Mouse (Mus musculus): ENCODE measurements around the gene Cgref1. TPM values are rescaled to one million over a fixed set of nuclear protein-coding genes. Genes with fewer than 3 reads are reported as not detected.

Gene Cgref1
- polyA plus RNA-seq (2014; fragmentation: Nextera tagmentation; extraction: Ambion mirVana) = 43.0 and 55.3 TPM in 2 replicates

DNA sequence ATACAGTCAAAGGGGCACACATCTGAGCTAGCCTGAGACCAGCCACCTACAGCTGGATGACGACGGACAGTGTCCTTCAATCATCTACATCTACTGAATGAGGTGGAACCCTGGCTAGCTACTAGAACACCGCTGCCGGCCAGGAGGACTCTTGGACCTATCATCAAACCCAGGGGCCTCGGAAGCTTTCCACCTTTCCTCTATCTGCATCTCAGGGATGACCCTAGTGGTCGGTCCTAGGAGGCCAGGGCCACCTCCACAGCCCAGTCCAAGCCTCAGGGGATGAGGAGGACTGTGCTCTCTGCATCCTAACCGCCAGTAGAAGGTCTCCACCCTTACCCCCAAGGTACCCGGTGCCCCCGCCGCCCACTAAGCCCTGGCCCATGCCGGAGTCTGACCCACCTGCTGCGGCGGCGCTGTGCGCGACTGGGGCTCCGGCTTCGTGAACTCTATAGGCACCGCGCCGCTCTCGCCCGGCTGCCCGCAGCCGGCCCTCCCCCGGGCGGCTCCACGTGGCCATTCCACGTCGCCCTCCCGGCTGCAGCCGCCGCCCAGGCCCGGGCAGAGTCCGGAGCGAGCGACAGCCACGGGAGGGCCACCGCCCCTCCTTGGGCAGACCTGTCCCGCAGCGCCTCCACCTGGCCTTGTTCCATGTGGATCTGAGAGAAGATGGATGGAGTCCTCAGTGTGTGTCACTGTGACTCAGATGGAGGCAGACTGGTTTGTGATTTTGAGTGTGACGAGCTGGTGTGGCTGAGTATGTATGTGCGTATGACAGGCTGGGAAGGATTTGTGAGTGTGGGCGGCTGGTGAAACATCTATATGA is at the start of gene Cgref1:
Cgref1 (minus strand) TSS at position 636 of the 826 bp plus-strand sequence.
- H3K4me2 ChIP-seq (ENCODE audit: low read length) = peak within 1 kb of the TSS; percentile 76
- DNase-seq (peak; percentile 83), ATAC-seq (ENCODE audit: low FRiP score, low TSS enrichment) (peak; percentile 65)
- peaks cover 11% of the 10 kb centered on the region for H3K4me1 ChIP-seq (ENCODE audit: control insufficient read depth, insufficient read depth, low read length)
- H3K9ac ChIP-seq (replicated peaks; ENCODE audit: low read length) = peak within 1 kb of the TSS; percentile 66
- H3K27me3 ChIP-seq (ENCODE audit: control insufficient read depth, insufficient read depth, low read length) = no peaks in the 10 kb centered on the region
- no peaks in the 10 kb centered on the region for H3K36me3 ChIP-seq (ENCODE audit: control insufficient read depth, insufficient read depth, low read length)
- peak within 1 kb of the TSS; percentile 51 for H3K4me3 ChIP-seq (replicated peaks; ENCODE audit: low read depth, low read length)
- peak within 1 kb of the TSS; percentile 37; the same call in 1 of the 2 replicates for H3K27ac ChIP-seq (replicated peaks; ENCODE audit: low read depth, low read length)
- WGBS = 5% methylated on average over 44 of the region's 44 CpGs
- no peaks in the 10 kb centered on the region for H3K9me3 ChIP-seq (ENCODE audit: control insufficient read depth, low read length)

DNA sequence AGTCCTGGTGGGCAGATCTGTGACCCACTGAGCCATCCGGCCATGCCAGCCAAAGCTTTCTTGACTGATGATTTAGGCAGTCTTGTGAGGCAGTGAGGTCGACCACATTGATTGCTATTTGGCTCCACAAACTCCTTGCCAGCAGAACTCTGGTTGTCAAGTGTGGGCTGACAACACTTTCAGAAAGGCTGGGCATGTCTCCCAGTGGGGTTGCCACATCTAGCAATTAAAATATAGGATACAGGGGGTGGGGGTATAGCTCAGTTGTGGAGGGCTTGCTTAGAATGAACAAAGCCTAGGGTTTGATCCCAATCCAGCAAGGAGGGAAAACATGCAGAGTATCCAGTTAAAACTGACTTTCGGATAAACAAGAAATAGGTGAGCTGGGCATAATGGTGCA is 48.7 kb upstream of the Cgref1 start:
- Histone ChIP-seq H3K9ac (replicated peaks; ENCODE audit: low read length) (no peak overlapping the region), H3K4me1 (ENCODE audit: control insufficient read depth, insufficient read depth, low read length) (no peaks in the 10 kb centered on the region), H3K9me3 (ENCODE audit: control insufficient read depth, low read length) (no peaks in the 10 kb centered on the region), H3K4me2 (ENCODE audit: low read length) (no peak overlapping the region), H3K27me3 (ENCODE audit: control insufficient read depth, insufficient read depth, low read length) (no peaks in the 10 kb centered on the region), H3K27ac (replicated peaks; ENCODE audit: low read depth, low read length) (no peak overlapping the region), H3K36me3 (ENCODE audit: control insufficient read depth, insufficient read depth, low read length) (no peaks in the 10 kb centered on the region), H3K4me3 (replicated peaks; ENCODE audit: low read depth, low read length) (no peak overlapping the region)
- ATAC-seq (ENCODE audit: low FRiP score, low TSS enrichment) = no peak
- 70% methylated on average over 3 of the region's 3 CpGs for WGBS
- no peak for DNase-seq

DNA sequence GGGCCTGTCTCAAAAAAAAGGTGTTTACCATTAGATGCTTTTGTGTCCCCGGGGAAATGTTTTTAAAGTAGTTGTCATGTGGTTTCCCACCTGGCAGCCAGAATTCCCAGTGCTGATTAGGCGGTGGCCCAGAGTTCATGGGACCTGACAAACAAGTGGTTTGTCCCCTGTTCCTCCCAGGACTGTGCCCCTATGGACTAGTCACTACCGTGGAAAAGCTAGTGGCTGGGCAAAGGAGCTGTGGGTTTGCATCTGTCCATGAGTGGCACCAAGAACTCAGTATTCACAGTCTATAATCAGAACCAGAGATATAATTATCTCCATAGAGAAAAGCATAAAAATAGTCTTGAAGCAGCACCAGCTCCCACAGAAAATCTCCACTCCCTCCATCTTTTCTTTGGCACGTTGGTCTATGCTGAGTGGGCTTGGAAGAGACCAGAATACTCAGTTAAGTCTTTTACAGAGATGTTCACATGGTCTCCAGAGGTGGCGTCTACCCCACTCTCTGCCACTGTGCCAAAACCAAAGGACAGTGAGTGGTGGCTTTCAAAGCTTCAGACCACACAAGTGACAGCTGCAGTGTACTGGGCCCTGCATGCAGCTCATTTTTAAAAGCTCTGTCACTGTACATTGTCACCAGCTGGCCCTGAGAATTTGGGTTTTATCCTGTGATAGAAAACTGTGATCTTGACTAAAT is 47.7 kb upstream of the Cgref1 start:
- Histone ChIP-seq H3K4me2 (ENCODE audit: low read length) (no peak overlapping the region), H3K9me3 (ENCODE audit: control insufficient read depth, low read length) (no peaks in the 10 kb centered on the region), H3K27ac (replicated peaks; ENCODE audit: low read depth, low read length) (no peak overlapping the region), H3K36me3 (ENCODE audit: control insufficient read depth, insufficient read depth, low read length) (no peaks in the 10 kb centered on the region), H3K4me1 (ENCODE audit: control insufficient read depth, insufficient read depth, low read length) (no peaks in the 10 kb centered on the region), H3K4me3 (replicated peaks; ENCODE audit: low read depth, low read length) (no peak overlapping the region), H3K27me3 (ENCODE audit: control insufficient read depth, insufficient read depth, low read length) (no peaks in the 10 kb centered on the region), H3K9ac (replicated peaks; ENCODE audit: low read length) (no peak overlapping the region)
- 78% methylated on average over 5 of the region's 5 CpGs for WGBS
- DNase-seq (no peak), ATAC-seq (ENCODE audit: low FRiP score, low TSS enrichment) (no peak)

DNA sequence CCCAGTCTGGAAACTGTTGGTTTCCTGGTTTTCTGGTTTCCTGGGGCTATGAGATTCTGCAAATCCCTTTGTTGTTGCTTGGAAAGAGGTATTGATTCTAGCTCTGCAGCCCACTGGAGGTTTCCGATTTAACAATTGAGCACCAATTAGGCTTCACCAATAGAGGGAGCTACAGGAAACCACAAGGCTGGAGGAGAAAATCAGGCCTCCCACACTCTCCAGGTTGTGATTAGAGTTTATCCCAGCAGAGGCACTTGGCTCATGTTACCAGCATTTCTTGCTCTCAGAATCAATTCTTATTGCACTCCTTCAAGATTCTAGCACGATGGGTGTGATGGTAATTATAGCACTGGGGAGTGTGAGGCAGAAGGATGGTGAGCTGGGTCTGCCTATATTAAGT is 37.0 kb upstream of the Cgref1 start:
- no peak for ATAC-seq (ENCODE audit: low FRiP score, low TSS enrichment)
- no peaks in the 10 kb centered on the region for H3K4me1 ChIP-seq (ENCODE audit: control insufficient read depth, insufficient read depth, low read length)
- no peak overlapping the region for H3K9ac ChIP-seq (replicated peaks; ENCODE audit: low read length)
- no peaks in the 10 kb centered on the region for H3K9me3 ChIP-seq (ENCODE audit: control insufficient read depth, low read length)
- H3K27ac ChIP-seq (replicated peaks; ENCODE audit: low read depth, low read length) = no peak overlapping the region
- no peak overlapping the region for H3K4me2 ChIP-seq (ENCODE audit: low read length)
- DNase-seq = peak; percentile 65
- no peaks in the 10 kb centered on the region for H3K27me3 ChIP-seq (ENCODE audit: control insufficient read depth, insufficient read depth, low read length)
- 14% methylated on average over 2 of the region's 2 CpGs for WGBS
- H3K4me3 ChIP-seq (replicated peaks; ENCODE audit: low read depth, low read length) = no peak overlapping the region
- H3K36me3 ChIP-seq (ENCODE audit: control insufficient read depth, insufficient read depth, low read length) = no peaks in the 10 kb centered on the region

DNA sequence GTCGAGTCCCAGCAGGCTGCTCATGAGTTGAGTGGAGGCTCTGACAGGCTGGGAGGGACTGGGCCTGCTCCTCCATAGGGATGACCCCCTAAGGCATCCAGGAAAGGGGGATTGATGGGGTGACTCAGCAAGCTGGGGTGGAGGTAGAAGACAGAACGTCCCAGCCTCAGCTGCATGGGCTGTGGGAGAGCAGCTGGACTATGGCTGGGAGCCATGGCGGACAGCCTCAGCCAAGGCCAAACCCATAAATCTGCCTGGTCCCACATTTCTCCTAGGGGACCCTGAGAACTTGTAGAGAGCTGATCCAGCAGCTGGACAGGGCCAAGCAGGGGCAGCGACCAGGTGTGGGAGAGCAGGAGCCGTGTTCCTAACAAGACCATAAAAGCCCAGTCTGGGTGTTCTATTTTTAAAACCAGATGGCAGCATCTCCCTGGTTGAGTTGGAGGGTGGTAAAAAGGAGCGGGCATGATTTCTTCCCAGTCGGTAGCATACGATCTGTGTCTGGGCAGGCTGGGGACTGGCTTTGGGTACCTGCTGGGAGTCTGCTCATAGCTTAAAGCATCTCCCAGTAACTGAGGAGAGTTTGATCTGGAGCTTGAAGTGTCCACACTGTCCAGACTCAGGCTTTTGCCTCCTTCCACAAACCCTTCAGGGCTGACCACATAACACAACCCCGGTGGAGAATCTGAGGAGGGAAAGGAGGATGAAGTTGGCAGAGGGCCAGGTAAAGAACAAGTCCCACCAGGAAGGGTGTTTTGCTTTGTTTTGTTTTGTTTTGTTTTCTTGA is 29.7 kb upstream of the Cgref1 start:
- Histone ChIP-seq H3K36me3 (ENCODE audit: control insufficient read depth, insufficient read depth, low read length) (no peaks in the 10 kb centered on the region), H3K27me3 (ENCODE audit: control insufficient read depth, insufficient read depth, low read length) (no peaks in the 10 kb centered on the region), H3K27ac (replicated peaks; ENCODE audit: low read depth, low read length) (no peak overlapping the region), H3K4me3 (replicated peaks; ENCODE audit: low read depth, low read length) (no peak overlapping the region), H3K9ac (replicated peaks; ENCODE audit: low read length) (no peak overlapping the region), H3K4me1 (ENCODE audit: control insufficient read depth, insufficient read depth, low read length) (no peaks in the 10 kb centered on the region), H3K4me2 (ENCODE audit: low read length) (no peak overlapping the region), H3K9me3 (ENCODE audit: control insufficient read depth, low read length) (no peaks in the 10 kb centered on the region)
- ATAC-seq (ENCODE audit: low FRiP score, low TSS enrichment) (no peak), DNase-seq (no peak)
- 78% methylated on average over 9 of the region's 9 CpGs for WGBS

DNA sequence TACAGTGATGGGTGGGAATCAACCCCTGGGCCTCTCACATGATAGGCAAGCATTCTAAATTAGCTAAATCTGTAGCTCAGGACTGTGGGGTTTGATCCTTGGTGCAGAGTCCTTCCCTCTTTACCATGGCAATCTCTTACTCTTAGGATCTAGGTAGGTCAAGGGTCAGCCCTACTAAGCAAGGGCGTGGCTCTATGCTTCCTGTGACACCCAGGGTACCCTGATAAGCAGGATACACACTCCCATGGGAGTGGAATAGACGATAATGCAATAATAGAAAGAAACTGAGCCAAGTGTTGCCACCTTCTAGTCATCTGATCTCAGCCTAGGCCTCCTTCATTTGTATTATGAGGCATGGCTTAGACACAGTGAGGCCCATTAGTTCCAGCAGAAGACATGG is 24.0 kb upstream of the Cgref1 start:
- Histone ChIP-seq H3K36me3 (ENCODE audit: control insufficient read depth, insufficient read depth, low read length) (no peaks in the 10 kb centered on the region), H3K4me3 (replicated peaks; ENCODE audit: low read depth, low read length) (no peak overlapping the region), H3K4me1 (ENCODE audit: control insufficient read depth, insufficient read depth, low read length) (no peaks in the 10 kb centered on the region), H3K27me3 (ENCODE audit: control insufficient read depth, insufficient read depth, low read length) (no peaks in the 10 kb centered on the region), H3K9me3 (ENCODE audit: control insufficient read depth, low read length) (no peaks in the 10 kb centered on the region), H3K27ac (replicated peaks; ENCODE audit: low read depth, low read length) (no peak overlapping the region), H3K9ac (replicated peaks; ENCODE audit: low read length) (no peak overlapping the region), H3K4me2 (ENCODE audit: low read length) (no peak overlapping the region)
- 74% methylated on average over 2 of the region's 2 CpGs for WGBS
- no peak for DNase-seq
- ATAC-seq (ENCODE audit: low FRiP score, low TSS enrichment) = no peak

DNA sequence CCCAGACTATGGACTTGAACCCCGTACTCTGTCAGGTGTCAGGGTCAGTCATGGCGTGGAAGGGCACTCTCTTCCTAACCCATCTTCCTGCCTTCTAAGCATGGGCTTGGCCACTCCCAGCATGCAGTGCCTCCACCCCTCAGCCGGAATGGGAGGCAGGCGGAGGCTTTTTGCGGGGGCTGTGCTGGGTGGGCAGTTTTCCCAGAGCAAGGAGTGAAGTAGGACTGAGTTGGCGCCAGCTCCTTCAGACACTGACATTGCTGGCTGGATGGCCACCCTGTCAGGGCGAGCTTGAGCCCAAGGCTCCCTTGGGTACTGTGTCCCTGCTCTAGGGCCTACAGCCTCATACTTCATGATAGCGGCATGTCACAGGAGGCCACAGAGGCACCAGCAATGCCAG is 23.0 kb upstream of the Cgref1 start, which contains the start of gene Tcf23:
Tcf23 (plus strand) TSS at position 247 of the 400 bp plus-strand sequence.
- H3K27ac ChIP-seq (replicated peaks; ENCODE audit: low read depth, low read length) = no peak within 1 kb of the TSS
- H3K27me3 ChIP-seq (ENCODE audit: control insufficient read depth, insufficient read depth, low read length) = no peaks in the 10 kb centered on the region
- no peaks in the 10 kb centered on the region for H3K9me3 ChIP-seq (ENCODE audit: control insufficient read depth, low read length)
- H3K4me2 ChIP-seq (ENCODE audit: low read length) = no peak within 1 kb of the TSS
- H3K4me3 ChIP-seq (replicated peaks; ENCODE audit: low read depth, low read length) = no peak within 1 kb of the TSS
- ATAC-seq (ENCODE audit: low FRiP score, low TSS enrichment) (no peak), DNase-seq (no peak)
- no peaks in the 10 kb centered on the region for H3K36me3 ChIP-seq (ENCODE audit: control insufficient read depth, insufficient read depth, low read length)
- no peak within 1 kb of the TSS for H3K9ac ChIP-seq (replicated peaks; ENCODE audit: low read length)
- WGBS = 77% methylated on average over 8 of the region's 8 CpGs
- no peaks in the 10 kb centered on the region for H3K4me1 ChIP-seq (ENCODE audit: control insufficient read depth, insufficient read depth, low read length)

DNA sequence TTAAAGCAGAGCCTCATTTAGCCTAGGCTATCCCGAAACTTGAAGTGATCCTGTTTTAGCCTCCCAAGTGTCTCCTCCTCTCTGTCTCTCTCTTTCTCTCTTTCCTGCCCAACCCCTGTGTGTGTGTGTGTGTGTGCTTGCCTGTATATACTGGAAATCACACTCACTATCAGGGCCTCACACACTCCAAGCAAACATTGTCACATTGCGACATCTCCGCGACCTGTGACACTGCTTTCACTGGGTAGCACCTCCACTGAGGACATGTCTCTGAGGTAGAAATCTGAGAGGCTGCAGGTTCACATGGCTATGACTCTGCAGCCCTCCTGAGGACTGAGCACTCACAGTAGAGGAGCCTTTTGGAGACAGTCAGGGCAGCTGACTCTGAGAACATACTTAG is 20.8 kb upstream of the Cgref1 start:
- DNase-seq (no peak), ATAC-seq (ENCODE audit: low FRiP score, low TSS enrichment) (no peak)
- no peak overlapping the region for H3K27ac ChIP-seq (replicated peaks; ENCODE audit: low read depth, low read length)
- H3K4me3 ChIP-seq (replicated peaks; ENCODE audit: low read depth, low read length) = no peak overlapping the region
- H3K36me3 ChIP-seq (ENCODE audit: control insufficient read depth, insufficient read depth, low read length) = no peaks in the 10 kb centered on the region
- 89% methylated on average over 4 of the region's 4 CpGs for WGBS
- H3K27me3 ChIP-seq (ENCODE audit: control insufficient read depth, insufficient read depth, low read length) = no peaks in the 10 kb centered on the region
- no peaks in the 10 kb centered on the region for H3K9me3 ChIP-seq (ENCODE audit: control insufficient read depth, low read length)
- no peaks in the 10 kb centered on the region for H3K4me1 ChIP-seq (ENCODE audit: control insufficient read depth, insufficient read depth, low read length)
- no peak overlapping the region for H3K9ac ChIP-seq (replicated peaks; ENCODE audit: low read length)
- no peak overlapping the region for H3K4me2 ChIP-seq (ENCODE audit: low read length)
